Mouse (Mus musculus): ENCODE results near the gene Gvin1. TPM values are rescaled to one million over a fixed set of nuclear protein-coding genes. Genes with fewer than 3 reads are reported as not detected.

Gvin1 gene
- polyA plus RNA-seq (2012; rRNA removed): 0.49 and 0.53 TPM in 2 replicates

DNA sequence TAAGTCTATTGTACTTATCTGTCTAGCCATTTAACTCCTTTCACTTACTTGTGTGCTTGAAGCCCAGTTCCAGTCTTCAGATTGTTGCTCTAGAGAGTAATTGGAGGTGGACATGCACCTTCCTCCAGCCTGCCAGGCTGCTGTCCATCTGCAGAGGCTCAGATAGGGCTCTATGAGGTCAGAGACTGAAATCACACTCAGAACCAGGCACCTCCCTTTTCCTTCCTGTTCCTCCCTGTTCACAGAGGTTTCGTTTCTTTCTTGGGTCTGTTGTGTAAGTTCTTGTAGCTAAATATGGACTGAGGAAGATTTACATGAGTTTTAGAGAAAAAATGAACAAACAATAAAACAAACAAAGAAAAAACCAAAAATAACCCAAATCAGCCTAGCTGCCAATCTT, at the start of gene Gvin1:
Gene Gvin1, minus strand, starts transcription at position 150 of the 400 bp plus-strand sequence.

